Mouse (Mus musculus) embryo, embryonic 11.5 days (tissue): ENCODE measurements at regions not wholly inside any gene's neighbourhood (a gene's known extent, or its start where the extent isn't known, plus 50 kb on each side); places are given as distances from the start of the nearest gene placed in this dataset.

ENCODE experiments used
- DNase-seq: peaks from one replicate; pipeline ENCODE4 v3.0.0-alpha.2; 2012; ENCODE audit warnings: low read depth, low spot score

DNA sequence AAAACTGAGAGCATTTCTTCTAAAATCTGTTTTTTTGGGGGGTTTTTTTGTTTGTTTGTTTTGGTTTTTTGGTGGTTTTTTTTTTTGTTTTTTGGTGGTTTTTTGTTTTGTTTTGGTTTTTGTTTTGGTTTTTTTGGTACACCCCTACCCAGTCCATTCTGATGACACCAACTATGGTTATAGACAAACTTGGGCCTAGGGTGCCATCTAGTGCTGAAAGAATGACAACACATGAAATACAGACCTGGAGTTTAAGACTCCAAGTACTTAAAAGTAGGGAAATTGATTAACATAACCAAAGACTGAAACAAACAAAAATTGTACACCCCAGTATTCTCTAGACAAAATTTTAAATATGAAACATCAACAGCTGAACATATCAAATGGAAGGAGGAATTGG lies 76.0 kb upstream of the Ano5 start:
- peak; percentile 41 for DNase-seq

GRCm38 (mm10) chr7:51454989-51455692 lies 55.7 kb upstream of the Ano5 start:
- DNase-seq = no peak

DNA sequence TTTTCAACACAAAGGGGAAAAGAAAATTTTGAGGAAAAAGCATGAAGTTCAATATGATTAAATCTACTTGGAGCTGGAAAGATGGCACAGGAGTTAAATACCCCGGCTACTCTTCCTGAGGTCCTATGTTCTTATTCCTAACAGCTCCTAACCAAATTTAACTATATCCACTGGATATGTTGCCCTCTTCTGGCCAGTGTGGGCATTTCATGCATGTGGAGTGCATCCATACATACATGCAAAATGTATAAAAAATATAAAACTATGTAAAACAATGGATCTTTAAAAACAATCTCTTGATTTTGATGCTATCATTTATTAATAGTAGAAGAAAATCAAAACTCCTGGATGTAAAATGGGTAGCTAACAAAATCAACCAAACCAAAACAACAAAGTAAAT lies 52.1 kb upstream of the Ano5 start:
- no peak for DNase-seq
